9 mouse cellular contexts compared by ENCODE assay signal in the genomic region with DNA sequence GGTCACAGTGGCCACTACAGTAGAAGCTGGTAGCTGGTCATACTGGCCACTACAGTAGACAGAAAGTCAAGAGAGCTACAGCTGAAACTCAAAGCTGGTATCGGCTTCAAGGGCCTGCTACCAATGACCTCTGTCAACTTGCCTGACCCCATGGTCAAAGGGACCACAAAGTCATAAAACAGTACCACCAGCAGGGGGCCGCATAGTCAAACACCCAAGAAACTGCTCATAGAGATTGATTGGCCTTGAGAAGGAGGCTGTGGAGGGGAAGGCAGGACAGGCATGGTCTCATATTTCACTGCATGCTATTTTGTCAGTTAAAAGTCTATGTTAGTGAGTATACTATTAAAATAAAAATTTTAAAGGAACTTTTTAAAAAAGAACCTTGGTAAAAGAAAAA. TPM values are rescaled to one million over a fixed set of nuclear protein-coding genes. Genes with fewer than 3 reads are reported as not detected.
DNase-seq lines count a peak whose midpoint lies in the region; ATAC-seq lines count a peak whose summit lies in the region.
"Had no signal": no experiment of that assay in that cellular context is flagged by ENCODE, and none has a peak within 500 bp of the region (broad histone marks: within the 10 kb centered on the region; RNA-seq: fewer than 3 reads in every experiment).

No protein-coding gene starts in this region.

- no peaks in the 10 kb centered on the region for H3K27me3 ChIP-seq in midbrain, embryonic 10.5 days (ENCODE audit: low read depth, poor library complexity, severe bottlenecking)
- no peaks in the 10 kb centered on the region for H3K27me3 ChIP-seq in midbrain, embryonic 15.5 days (replicated peaks)
- no peaks in the 10 kb centered on the region for H3K27me3 ChIP-seq in embryonic facial prominence, embryonic 10.5 days (replicated peaks; ENCODE audit: low read depth, poor library complexity, severe bottlenecking)
- H3K27me3 ChIP-seq in limb, embryonic 10.5 days (ENCODE audit: low read depth, poor library complexity, severe bottlenecking), result no peaks in the 10 kb centered on the region
- H3K27me3 ChIP-seq in neural tube, embryonic 11.5 days (ENCODE audit: control insufficient read depth, insufficient read depth, low read length), result no peaks in the 10 kb centered on the region
- H3K27me3 ChIP-seq: limb, embryonic 12.5 days had no signal

- 38% methylated on average over 2 of the region's 2 CpGs for WGBS in midbrain, embryonic 10.5 days
- 57% methylated on average over 2 of the region's 2 CpGs for WGBS in midbrain, embryonic 15.5 days
- WGBS in embryonic facial prominence, embryonic 10.5 days, result 20% methylated on average over 2 of the region's 2 CpGs
- 16% methylated on average over 2 of the region's 2 CpGs for WGBS in limb, embryonic 10.5 days
- 12% methylated on average over 2 of the region's 2 CpGs for WGBS in neural tube, embryonic 11.5 days

- no peak overlapping the region for H3K27ac ChIP-seq in midbrain, embryonic 10.5 days (replicated peaks)
- no peak overlapping the region for H3K27ac ChIP-seq in midbrain, embryonic 15.5 days
- H3K27ac ChIP-seq in embryonic facial prominence, embryonic 10.5 days (replicated peaks), result no peak overlapping the region
- H3K27ac ChIP-seq in limb, embryonic 10.5 days, result no peak overlapping the region
- H3K27ac ChIP-seq in neural tube, embryonic 11.5 days (ENCODE audit: low read depth, low read length), result no peak overlapping the region
- H3K27ac ChIP-seq: limb, embryonic 12.5 days had no signal

- DNase-seq in midbrain, embryonic 10.5 days (ENCODE audit: low spot score), result peak; percentile 47
- peak; percentile 68 for DNase-seq in ZHBTc4 (ENCODE audit: low read depth, low spot score)
- peak; percentile 63 for DNase-seq in embryonic facial prominence, embryonic 10.5 days (ENCODE audit: low spot score)
- DNase-seq in limb, embryonic 10.5 days (ENCODE audit: low spot score), result peak; percentile 51
- peak; percentile 18 for DNase-seq in neural tube, embryonic 11.5 days (ENCODE audit: low spot score)
- DNase-seq in left cerebral cortex, postnatal 25 days (ENCODE audit: low spot score in 2 of 2), result no peak
- no peak for DNase-seq in frontal cortex, postnatal 36 days (ENCODE audit: low spot score in 2 of 2)

- no peaks in the 10 kb centered on the region for H3K36me3 ChIP-seq in midbrain, embryonic 10.5 days
- no peaks in the 10 kb centered on the region for H3K36me3 ChIP-seq in midbrain, embryonic 15.5 days (replicated peaks)
- no peaks in the 10 kb centered on the region for H3K36me3 ChIP-seq in embryonic facial prominence, embryonic 10.5 days (replicated peaks)
- no peaks in the 10 kb centered on the region for H3K36me3 ChIP-seq in limb, embryonic 10.5 days
- no peaks in the 10 kb centered on the region for H3K36me3 ChIP-seq in neural tube, embryonic 11.5 days (ENCODE audit: control insufficient read depth, insufficient read depth, low read length)
- H3K36me3 ChIP-seq: limb, embryonic 12.5 days had no signal

- intact Hi-C loops in left cerebral cortex, postnatal 25 days (cut with DNase I), result loop anchor here (2.0 to 5.0 kb wide), 2 partner anchors 108 to 296 kb away; no protein-coding TSS in a partner anchor

- H3K4me1 ChIP-seq in midbrain, embryonic 10.5 days, result 0 out of 2 replicates have a peak, but pooled peaks cover 3% of the 10 kb centered on the region
- no peaks in the 10 kb centered on the region for H3K4me1 ChIP-seq in midbrain, embryonic 15.5 days
- peaks cover 14% of the 10 kb centered on the region for H3K4me1 ChIP-seq in embryonic facial prominence, embryonic 10.5 days
- peaks cover 5% of the 10 kb centered on the region; the same call in 1 of the 2 replicates for H3K4me1 ChIP-seq in limb, embryonic 10.5 days
- H3K4me1 ChIP-seq in neural tube, embryonic 11.5 days (ENCODE audit: control insufficient read depth, insufficient read depth, low read length), result no peaks in the 10 kb centered on the region
- H3K4me1 ChIP-seq: limb, embryonic 12.5 days had no signal

- 0 out of 2 replicates have a peak, but pooled peaks cover 3% of the 10 kb centered on the region for H3K9me3 ChIP-seq in midbrain, embryonic 10.5 days (replicated peaks)
- H3K9me3 ChIP-seq in midbrain, embryonic 15.5 days, result no peaks in the 10 kb centered on the region
- H3K9me3 ChIP-seq in embryonic facial prominence, embryonic 10.5 days, result no peaks in the 10 kb centered on the region
- H3K9me3 ChIP-seq in limb, embryonic 10.5 days (replicated peaks), result no peaks in the 10 kb centered on the region
- no peaks in the 10 kb centered on the region for H3K9me3 ChIP-seq in neural tube, embryonic 11.5 days (ENCODE audit: control insufficient read depth, low read length)
- H3K9me3 ChIP-seq: limb, embryonic 12.5 days had no signal

- H3K4me2 ChIP-seq in midbrain, embryonic 15.5 days, result no peak overlapping the region
- no peak overlapping the region for H3K4me2 ChIP-seq in neural tube, embryonic 11.5 days (ENCODE audit: low read depth)
- H3K4me2 ChIP-seq: limb, embryonic 12.5 days had no signal

- ATAC-seq in midbrain, embryonic 15.5 days (replicated peaks), result no peak
- no peak for ATAC-seq in neural tube, embryonic 11.5 days (ENCODE audit: insufficient read depth, low FRiP score, low TSS enrichment)

- no peak overlapping the region for H3K4me3 ChIP-seq in midbrain, embryonic 10.5 days
- H3K4me3 ChIP-seq in midbrain, embryonic 15.5 days, result no peak overlapping the region
- H3K4me3 ChIP-seq in embryonic facial prominence, embryonic 10.5 days, result no peak overlapping the region
- no peak overlapping the region for H3K4me3 ChIP-seq in limb, embryonic 10.5 days
- no peak overlapping the region for H3K4me3 ChIP-seq in neural tube, embryonic 11.5 days (ENCODE audit: low read depth, low read length)
- H3K4me3 ChIP-seq: limb, embryonic 12.5 days had no signal

- H3K9ac ChIP-seq in midbrain, embryonic 15.5 days, result no peak overlapping the region
- H3K9ac ChIP-seq in neural tube, embryonic 11.5 days (ENCODE audit: low read length), result no peak overlapping the region
- H3K9ac ChIP-seq: limb, embryonic 12.5 days had no signal

RNA-seq across cellular contexts. Expression of a gene that starts 27.5 kb away (rescaled TPM):
- 46.8 and 49.4 TPM in 2 replicates for polyA plus RNA-seq in midbrain, embryonic 10.5 days (2016; fragmentation: Nextera tagmentation; extraction: Ambion mirVana)
- polyA plus RNA-seq in midbrain, embryonic 15.5 days (2015; fragmentation: Nextera tagmentation; extraction: Ambion mirVana), result 34.4 and 35.7 TPM in 2 replicates
- 53.9 and 59.5 TPM in 2 replicates for polyA plus RNA-seq in embryonic facial prominence, embryonic 10.5 days (2016; fragmentation: Nextera tagmentation; extraction: Ambion mirVana)
- polyA plus RNA-seq in limb, embryonic 10.5 days (2016; fragmentation: Nextera tagmentation; extraction: Ambion mirVana), result 53.5 and 66.9 TPM in 2 replicates
- 41.7 and 46.4 TPM in 2 replicates for polyA plus RNA-seq in neural tube, embryonic 11.5 days (2014; fragmentation: Nextera tagmentation; extraction: Ambion mirVana)
- 10 to 100 TPM; 18.3 to 19.4 TPM for total RNA-seq in left cerebral cortex, postnatal 25 days (2021)

RNA-seq across cellular contexts. Expression of a gene that starts 56.1 kb away (rescaled TPM):
- 159 and 160 TPM in 2 replicates for polyA plus RNA-seq in midbrain, embryonic 10.5 days (2016; fragmentation: Nextera tagmentation; extraction: Ambion mirVana)
- 75.2 and 76.0 TPM in 2 replicates for polyA plus RNA-seq in midbrain, embryonic 15.5 days (2015; fragmentation: Nextera tagmentation; extraction: Ambion mirVana)
- 144 TPM in 2 replicates for polyA plus RNA-seq in embryonic facial prominence, embryonic 10.5 days (2016; fragmentation: Nextera tagmentation; extraction: Ambion mirVana)
- 118 and 132 TPM in 2 replicates for polyA plus RNA-seq in limb, embryonic 10.5 days (2016; fragmentation: Nextera tagmentation; extraction: Ambion mirVana)
- polyA plus RNA-seq in neural tube, embryonic 11.5 days (2014; fragmentation: Nextera tagmentation; extraction: Ambion mirVana), result 193 and 194 TPM in 2 replicates
- total RNA-seq in left cerebral cortex, postnatal 25 days (2021), result 10 to 100 TPM; 45.5 to 50.0 TPM

Comparison
In these comparisons a context has a peak if more than half of its experiments do, and no peak if none do; other contexts are left out.
1. DNase-seq: peak in midbrain, embryonic 10.5 days (single experiment), ZHBTc4 (single experiment), embryonic facial prominence, embryonic 10.5 days (single experiment), limb, embryonic 10.5 days (single experiment) and neural tube, embryonic 11.5 days (single experiment); none in left cerebral cortex, postnatal 25 days (0 of 2) and frontal cortex, postnatal 36 days (0 of 2).